Mouse (Mus musculus): ENCODE data around the gene Ctla4. TPM values are rescaled to one million over a fixed set of nuclear protein-coding genes. Genes with fewer than 3 reads are reported as not detected.

Gene Ctla4
- total and polyA plus RNA-seq, 3 experiments: not detected

DNA sequence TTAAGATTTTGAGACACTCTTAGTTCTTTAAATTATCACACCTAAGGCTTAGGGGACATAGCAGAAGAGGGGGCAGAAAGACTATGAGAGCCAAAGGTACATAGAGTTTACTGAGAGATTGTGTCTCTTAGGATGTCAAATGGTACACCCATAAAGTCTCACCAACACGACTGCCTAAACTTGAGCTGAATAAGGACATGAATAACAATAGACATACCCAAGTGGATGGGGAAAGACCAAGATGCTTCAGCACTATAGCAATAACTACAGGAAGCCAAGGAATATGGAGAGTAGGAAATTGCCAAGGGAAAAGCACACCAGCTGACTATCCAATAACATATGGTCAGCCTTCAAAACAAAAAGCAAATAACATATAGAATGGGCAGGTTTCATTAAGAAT, 22.9 kb downstream of the Ctla4 start:
- DNase-seq (ENCODE audit: low read depth, low spot score): no peak
- TF ChIP-seq UBTF (IDR thresholded peaks at IDR 0.05; ENCODE audit: borderline replicate concordance, insufficient read depth, low read depth, low read length): no peak
- no peak for TF ChIP-seq TBP (IDR thresholded peaks at IDR 0.05; ENCODE audit: low read depth, low read length)
- TF ChIP-seq USF1 (IDR thresholded peaks at IDR 0.05; ENCODE audit: low read depth, low read length): no peak
- no peak for TF ChIP-seq E2F4 (IDR thresholded peaks at IDR 0.05; ENCODE audit: borderline replicate concordance, low read depth, low read length)
- no peak for TF ChIP-seq BHLHE40 (IDR thresholded peaks at IDR 0.05; ENCODE audit: borderline replicate concordance, low read depth, low read length)

DNA sequence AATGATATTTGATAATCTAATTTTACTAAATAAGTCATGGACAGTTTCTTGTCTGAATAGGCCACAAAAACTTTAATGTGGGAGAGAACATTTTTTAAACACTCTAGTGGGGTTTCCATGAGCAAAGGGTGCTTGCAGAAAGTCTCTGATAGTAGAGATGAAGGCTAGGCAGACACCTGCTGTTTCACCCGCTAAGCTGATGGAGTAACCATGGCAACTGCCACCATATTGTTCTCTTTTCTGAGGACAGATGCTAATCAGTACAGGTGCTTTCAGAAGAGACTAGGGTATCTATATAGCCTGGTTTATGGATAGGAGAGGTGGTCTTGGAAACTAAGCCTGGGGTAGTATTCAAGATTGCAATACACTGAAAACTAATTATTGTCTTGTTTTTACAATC, 24.0 kb downstream of the Ctla4 start:
- H3K4me3 ChIP-seq (ENCODE audit: control insufficient read depth in 1 of 2, insufficient read depth in 1 of 2, low read depth in 2 of 2, low read length in 2 of 2): no peak overlapping the region
- peaks cover 0 to under 1% of the 10 kb centered on the region in 2 experiments; a peak in 2 of 4 replicates for H3K36me3 ChIP-seq (ENCODE audit: control insufficient read depth in 1 of 2, insufficient read depth in 2 of 2, low read length in 2 of 2)
- H3K79me2 ChIP-seq (ENCODE audit: control insufficient read depth, insufficient read depth, low read length, poor library complexity): no peaks in the 10 kb centered on the region
- no peaks in the 10 kb centered on the region for H3K9me3 ChIP-seq (replicated peaks; ENCODE audit: insufficient read depth, low read length)
- DNase-seq (ENCODE audit: low read depth, low spot score): no peak
- H3K9ac ChIP-seq (ENCODE audit: control insufficient read depth, low read depth, low read length, poor library complexity, severe bottlenecking): no peak overlapping the region
- H3K4me1 ChIP-seq (ENCODE audit: control insufficient read depth in 1 of 2, insufficient read depth in 2 of 2, low read length in 2 of 2): no peaks in the 10 kb centered on the region
- no peak overlapping the region for H3K27ac ChIP-seq (ENCODE audit: control insufficient read depth, low read depth, low read length)
- TF ChIP-seq ZNF384 (IDR thresholded peaks at IDR 0.05; ENCODE audit: low read depth, low read length) (no peak), TCF12 (IDR thresholded peaks at IDR 0.05; ENCODE audit: low read depth, low read length) (no peak), USF1 (IDR thresholded peaks at IDR 0.05; ENCODE audit: low read depth, low read length) (no peak), POLR2AphosphoS2 (IDR thresholded peaks at IDR 0.05; ENCODE audit: low read length) (no peak), NRF1 (IDR thresholded peaks at IDR 0.05; ENCODE audit: insufficient read depth, low read depth, low read length, poor library complexity, severe bottlenecking) (no peak), MXI1 (IDR thresholded peaks at IDR 0.05; ENCODE audit: low read depth, low read length) (no peak), SIN3A (IDR thresholded peaks at IDR 0.05; ENCODE audit: low read length) (no peak), MEF2A (IDR thresholded peaks at IDR 0.05; ENCODE audit: extremely low read depth, insufficient replicate concordance, low read depth, low read length, poor library complexity, severe bottlenecking) (no peak), JUND (IDR thresholded peaks at IDR 0.05; ENCODE audit: low read depth, low read length) (no peak), RAD21 (IDR thresholded peaks at IDR 0.05; ENCODE audit: low read depth, low read length) (no peak), MAX (IDR thresholded peaks at IDR 0.05; ENCODE audit: low read length) (no peak), ETS1 (IDR thresholded peaks at IDR 0.05; ENCODE audit: low read depth, low read length) (no peak), POLR2AphosphoS5 (IDR thresholded peaks at IDR 0.05; ENCODE audit: borderline replicate concordance, low read depth, low read length) (no peak)
- no peaks in the 10 kb centered on the region; a peak in 1 of 4 replicates for H3K27me3 ChIP-seq (ENCODE audit: control insufficient read depth in 1 of 2, insufficient read depth in 2 of 2, low read length in 2 of 2)

More for the DNA sequence above, 22.9 kb downstream of the Ctla4 start:
- no peak overlapping the region for H3K9ac ChIP-seq (ENCODE audit: control insufficient read depth, low read depth, low read length, poor library complexity, severe bottlenecking)
- H3K27ac ChIP-seq (ENCODE audit: control insufficient read depth, low read depth, low read length): no peak overlapping the region
- no peaks in the 10 kb centered on the region for H3K4me1 ChIP-seq (ENCODE audit: control insufficient read depth in 1 of 2, insufficient read depth in 2 of 2, low read length in 2 of 2)
- no peak overlapping the region for H3K4me3 ChIP-seq (ENCODE audit: control insufficient read depth in 1 of 2, insufficient read depth in 1 of 2, low read depth in 2 of 2, low read length in 2 of 2)
- no peaks in the 10 kb centered on the region for H3K27me3 ChIP-seq (ENCODE audit: control insufficient read depth in 1 of 2, insufficient read depth in 2 of 2, low read length in 2 of 2)
- no peaks in the 10 kb centered on the region for H3K36me3 ChIP-seq (ENCODE audit: control insufficient read depth in 1 of 2, insufficient read depth in 2 of 2, low read length in 2 of 2)
- no peaks in the 10 kb centered on the region for H3K79me2 ChIP-seq (ENCODE audit: control insufficient read depth, insufficient read depth, low read length, poor library complexity)
- no peaks in the 10 kb centered on the region for H3K9me3 ChIP-seq (replicated peaks; ENCODE audit: insufficient read depth, low read length)
